Mouse (Mus musculus) limb, embryonic 11.5 days (tissue): ENCODE results near the gene Mia2. TPM values are rescaled to one million over a fixed set of nuclear protein-coding genes. Genes with fewer than 3 reads are reported as not detected.
"Not testable (repeated sequence)": the region's sequence is repeated elsewhere in the genome, so short reads cannot be mapped to it uniquely, and the experiment has no call there.

Experiments used
- ATAC-seq: fragments of 200-750 bp; cut with Nextera tagmentation; 2 replicates; pipeline ENCODE4 v1.8.0; 2017; ENCODE audit warnings: low read depth; ENCODE audit not compliant: insufficient number of reproducible peaks, low FRiP score, low TSS enrichment
- DNase-seq: peaks from one replicate; pipeline ENCODE4 v3.0.0-alpha.2; 2015; ENCODE audit warnings: low spot score
- H3K27ac ChIP-seq: fragments of 300-500 bp; sonication (generic); replicated peaks from 2 replicates; pipeline ENCODE4 v1.5.1; 2014; ENCODE audit warnings: low read depth, mild to moderate bottlenecking, low read length
- H3K27me3 ChIP-seq: fragments of 300-500 bp; sonication (generic); 2 replicates; pipeline ENCODE4 v1.6.1; 2014; ENCODE audit warnings: mild to moderate bottlenecking, low read length, mixed read lengths; ENCODE audit not compliant: control insufficient read depth, insufficient read depth
- H3K36me3 ChIP-seq: fragments of 300-500 bp; sonication (generic); 2 replicates; pipeline ENCODE4 v1.6.1; 2014; ENCODE audit warnings: mild to moderate bottlenecking, low read length, moderate library complexity, mixed read lengths; ENCODE audit not compliant: control insufficient read depth, insufficient read depth
- H3K4me1 ChIP-seq: fragments of 300-500 bp; sonication (generic); 2 replicates; pipeline ENCODE4 v1.6.1; 2014; ENCODE audit warnings: low read length, mixed read lengths; ENCODE audit not compliant: control insufficient read depth, insufficient read depth
- H3K4me2 ChIP-seq: fragments of 300-500 bp; sonication (generic); 2 replicates; pipeline ENCODE4 v1.6.1; 2014; ENCODE audit warnings: low read depth, mild to moderate bottlenecking, moderate library complexity; ENCODE audit not compliant: severe bottlenecking
- H3K4me3 ChIP-seq: fragments of 300-500 bp; sonication (generic); 2 replicates; pipeline ENCODE4 v1.5.1; 2014; ENCODE audit warnings: low read depth, low read length
- H3K9ac ChIP-seq: fragments of 300-500 bp; sonication (generic); 2 replicates; pipeline ENCODE4 v1.6.1; 2014; ENCODE audit warnings: mild to moderate bottlenecking, low read length
- H3K9me3 ChIP-seq: fragments of 300-500 bp; sonication (generic); 2 replicates; pipeline ENCODE4 v1.6.1; 2016; ENCODE audit warnings: low read length; ENCODE audit not compliant: control insufficient read depth
- WGBS: fragments of 180-500 bp; shearing (Covaris S2); extraction: QIAGEN DNeasy Blood & Tissue Kit; methylation state at CpG from one replicate; pipeline ENCODE4 v1.1.7; 2014; 5-methylcytosine and 5-hydroxymethylcytosine counted together
- polyA plus RNA-seq: library from polyadenylated mRNA; unstranded; fragments of >200 nt; fragmentation: Nextera tagmentation; extraction: Ambion mirVana; gene quantifications from 2 replicates; pipeline ENCODE4 v1.2.1, GENCODE M21; 2014

Gene Mia2
- polyA plus RNA-seq, result 65.9 and 73.3 TPM in 2 replicates

DNA sequence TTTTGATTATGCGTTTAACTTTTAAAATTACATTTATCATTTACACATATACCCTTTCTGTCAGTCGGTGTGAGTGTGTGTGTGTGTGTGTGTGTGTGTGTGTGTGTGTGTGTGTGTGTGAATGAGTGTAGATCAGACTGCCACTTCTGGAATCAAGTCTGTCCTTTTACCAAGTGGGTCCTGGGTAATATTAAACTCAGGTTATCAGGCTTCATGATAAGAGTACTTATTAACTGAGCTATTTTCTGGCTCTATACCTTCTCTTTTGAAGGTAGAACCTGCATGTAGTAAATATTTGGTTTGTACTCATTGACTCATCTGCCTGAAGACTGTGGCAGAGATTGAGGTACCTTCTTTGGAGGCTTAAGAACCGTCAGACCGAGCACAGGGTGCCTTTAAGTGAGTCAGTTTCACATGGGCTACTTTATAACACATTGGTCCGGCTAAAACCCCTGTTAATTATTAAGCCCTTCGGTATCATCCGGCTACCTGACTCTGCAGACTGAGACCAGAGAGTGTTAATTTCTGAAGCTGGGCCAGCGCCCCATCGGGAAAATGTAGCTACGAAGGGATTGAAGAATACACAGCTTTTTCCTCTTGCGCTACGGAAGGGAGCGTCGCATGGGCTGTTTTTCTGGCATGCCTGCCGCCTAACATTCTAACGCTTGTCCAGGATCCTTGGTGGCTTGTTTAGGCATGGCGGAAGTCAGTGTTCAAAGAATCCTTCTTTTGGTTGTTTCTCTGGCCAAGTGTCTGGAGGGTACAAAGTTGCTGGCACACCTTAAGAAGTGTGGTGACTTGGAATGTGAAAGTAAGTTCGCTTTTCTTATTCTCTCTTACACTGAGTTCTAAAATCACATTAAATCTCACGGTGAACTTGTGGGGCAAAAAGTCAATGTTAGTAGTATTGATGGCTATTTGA is at the start of gene Mia2:
Gene Mia2, plus strand, starts transcription at position 696 of the 922 bp plus-strand sequence.
- no peak within 1 kb of the TSS for H3K9ac ChIP-seq
- ATAC-seq (no peak), DNase-seq (no peak)
- H3K27ac ChIP-seq, result no peak within 1 kb of the TSS
- no peaks in the 10 kb centered on the region for H3K9me3 ChIP-seq
- no peak within 1 kb of the TSS for H3K4me2 ChIP-seq
- no peak within 1 kb of the TSS for H3K4me3 ChIP-seq
- no peaks in the 10 kb centered on the region for H3K36me3 ChIP-seq
- WGBS, result 87% methylated on average over 19 of the region's 19 CpGs
- no peaks in the 10 kb centered on the region for H3K27me3 ChIP-seq
- H3K4me1 ChIP-seq, result no peaks in the 10 kb centered on the region

DNA sequence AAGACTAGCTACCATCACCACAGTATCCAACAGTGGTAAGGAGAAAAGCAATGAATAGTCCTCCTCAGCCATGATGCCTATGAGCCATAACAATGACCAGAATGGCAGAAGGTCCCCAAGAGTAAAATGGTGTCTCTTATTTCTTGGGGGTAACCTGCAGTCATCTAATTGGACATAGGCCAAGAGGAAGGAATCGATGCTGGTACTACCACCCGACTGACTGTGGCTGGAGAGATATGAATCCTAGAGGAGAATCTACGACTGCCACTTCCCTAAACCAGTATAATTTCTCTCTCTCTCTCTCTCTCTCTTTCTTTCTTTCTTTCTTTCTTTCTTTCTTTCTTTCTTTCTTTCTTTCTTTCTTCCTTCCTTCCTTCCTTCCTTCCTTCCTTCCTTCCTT is 43.1 kb upstream of the Mia2 start:
- H3K4me2 ChIP-seq, result no peak overlapping the region

DNA sequence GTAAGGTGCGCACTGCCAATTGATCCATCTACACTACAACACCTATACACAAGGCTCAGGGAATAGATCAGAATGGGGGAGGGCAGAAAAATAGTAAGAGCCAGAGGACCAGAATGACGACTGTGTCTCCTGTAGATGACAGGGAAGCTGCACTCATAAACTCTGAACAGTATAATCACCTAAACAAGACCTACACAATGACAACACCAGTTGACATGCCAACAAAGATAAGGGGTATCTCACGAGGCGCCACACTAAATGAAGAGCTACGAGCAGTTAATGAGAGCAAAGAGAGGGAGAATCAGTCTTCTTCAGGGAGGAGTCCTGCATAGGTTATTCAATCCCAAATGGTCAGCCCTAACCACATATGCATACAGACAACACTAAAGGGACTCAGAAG is 42.4 kb upstream of the Mia2 start:
- no peak for DNase-seq
- ATAC-seq, result no peak
- WGBS, result 89% methylated on average over 5 of the region's 5 CpGs
- no peak overlapping the region for H3K27ac ChIP-seq
- no peaks in the 10 kb centered on the region for H3K27me3 ChIP-seq
- no peak overlapping the region for H3K4me2 ChIP-seq
- no peaks in the 10 kb centered on the region for H3K9me3 ChIP-seq
- no peak overlapping the region for H3K4me3 ChIP-seq
- no peaks in the 10 kb centered on the region for H3K4me1 ChIP-seq
- no peaks in the 10 kb centered on the region; the same call in 1 of the 2 replicates for H3K36me3 ChIP-seq
- H3K9ac ChIP-seq, result no peak overlapping the region

More for the DNA sequence above, 43.1 kb upstream of the Mia2 start:
- no peak for DNase-seq
- H3K4me3 ChIP-seq, result no peak overlapping the region
- no peaks in the 10 kb centered on the region for H3K9me3 ChIP-seq
- H3K4me1 ChIP-seq, result no peaks in the 10 kb centered on the region
- H3K36me3 ChIP-seq, result no peaks in the 10 kb centered on the region; the same call in 1 of the 2 replicates
- H3K9ac ChIP-seq, result no peak overlapping the region
- H3K27ac ChIP-seq, result no peak overlapping the region
- 98% methylated on average over 3 of the region's 3 CpGs for WGBS
- no peak for ATAC-seq
- no peaks in the 10 kb centered on the region for H3K27me3 ChIP-seq

DNA sequence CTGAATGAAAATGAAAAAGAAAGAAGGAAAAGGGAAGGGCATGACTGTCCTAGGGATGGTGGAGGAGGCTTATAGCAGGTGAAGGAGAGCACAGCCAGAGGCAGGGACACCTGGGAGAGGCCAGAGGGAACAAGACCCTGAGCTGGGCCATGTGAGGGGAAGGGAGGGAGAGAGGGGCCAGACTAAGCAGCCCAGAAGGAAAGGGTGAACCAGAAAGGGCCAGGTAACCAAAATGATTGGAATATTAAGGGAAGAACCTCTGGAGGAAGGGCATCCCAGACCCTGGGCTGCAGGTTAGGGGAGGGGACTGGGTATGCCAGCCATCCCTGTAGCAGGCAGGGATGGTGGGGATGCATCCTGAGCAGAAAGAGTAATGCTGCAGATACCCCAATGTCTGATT is 41.6 kb upstream of the Mia2 start:
- Histone ChIP-seq H3K4me3 (no peak overlapping the region), H3K36me3 (no peaks in the 10 kb centered on the region; the same call in 1 of the 2 replicates), H3K4me1 (no peaks in the 10 kb centered on the region), H3K9me3 (no peaks in the 10 kb centered on the region), H3K9ac (no peak overlapping the region), H3K27ac (no peak overlapping the region), H3K4me2 (no peak overlapping the region), H3K27me3 (no peaks in the 10 kb centered on the region)
- DNase-seq (no peak), ATAC-seq (no peak)

DNA sequence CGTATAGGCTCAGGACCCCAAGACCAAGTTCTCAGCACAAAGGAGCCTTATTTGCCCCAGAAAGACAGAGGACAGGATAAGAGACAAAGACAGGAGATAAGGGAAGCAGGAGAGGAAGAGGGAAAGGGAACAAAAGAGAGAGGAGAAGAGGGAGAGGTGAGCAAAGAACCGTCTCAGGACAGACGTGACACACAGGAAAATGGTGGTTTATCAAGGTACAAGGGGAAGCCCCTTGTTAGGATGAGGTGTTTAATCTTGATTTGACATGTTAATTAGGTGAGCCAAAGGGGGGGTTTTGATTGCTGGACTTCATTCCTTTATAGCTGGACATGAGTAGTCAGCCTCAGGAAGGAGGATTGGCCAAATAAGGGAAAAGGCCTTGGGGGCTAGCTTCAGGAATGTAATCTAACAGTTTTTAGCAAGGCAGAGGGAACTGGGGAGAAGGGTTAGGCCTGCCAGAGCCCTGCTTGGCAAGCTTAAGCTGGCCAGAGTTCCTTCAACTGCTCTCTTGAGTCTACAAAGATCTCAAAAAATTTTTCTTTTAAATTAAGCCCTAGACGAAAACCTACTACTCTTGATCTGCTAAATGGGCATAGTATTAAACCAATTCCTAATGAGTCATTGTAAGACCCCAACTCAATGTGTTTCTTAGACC is 40.3 kb upstream of the Mia2 start:
- 82% methylated on average over 4 of the region's 4 CpGs for WGBS
- no peak overlapping the region for H3K27ac ChIP-seq
- ATAC-seq (no peak), DNase-seq (no peak)
- peaks cover 2% of the 10 kb centered on the region; the same call in 1 of the 2 replicates for H3K4me1 ChIP-seq
- no peak overlapping the region for H3K9ac ChIP-seq
- H3K27me3 ChIP-seq, result no peaks in the 10 kb centered on the region
- no peak overlapping the region for H3K4me2 ChIP-seq
- no peaks in the 10 kb centered on the region for H3K9me3 ChIP-seq
- no peaks in the 10 kb centered on the region; the same call in 1 of the 2 replicates for H3K36me3 ChIP-seq
- no peak overlapping the region for H3K4me3 ChIP-seq

DNA sequence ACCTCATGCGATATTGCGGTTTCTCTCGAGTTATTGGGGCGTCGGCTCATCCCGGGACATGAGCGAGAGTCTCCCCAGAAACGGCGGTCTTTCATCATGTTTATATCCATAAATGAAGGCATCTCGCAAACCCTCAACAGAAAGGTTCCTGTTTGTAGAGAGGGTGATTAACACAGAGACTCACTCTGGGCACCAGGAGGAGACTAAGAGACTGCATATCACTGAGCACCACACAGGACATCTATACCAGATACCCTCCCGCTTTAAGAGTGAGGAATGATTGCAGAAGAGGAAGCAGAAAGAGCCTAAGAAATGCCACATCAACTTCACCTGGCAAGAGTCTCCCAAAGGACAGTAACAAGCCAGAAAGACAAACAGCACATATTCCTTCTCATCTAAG is 39.4 kb upstream of the Mia2 start:
- Histone ChIP-seq H3K9me3 (no peaks in the 10 kb centered on the region), H3K4me3 (no peak overlapping the region), H3K27me3 (no peaks in the 10 kb centered on the region), H3K27ac (no peak overlapping the region), H3K4me2 (no peak overlapping the region), H3K36me3 (no peaks in the 10 kb centered on the region; the same call in 1 of the 2 replicates), H3K9ac (no peak overlapping the region), H3K4me1 (peaks cover 2% of the 10 kb centered on the region; the same call in 1 of the 2 replicates)
- DNase-seq, result no peak
- WGBS, result 99% methylated on average over 11 of the region's 11 CpGs
- no peak for ATAC-seq

DNA sequence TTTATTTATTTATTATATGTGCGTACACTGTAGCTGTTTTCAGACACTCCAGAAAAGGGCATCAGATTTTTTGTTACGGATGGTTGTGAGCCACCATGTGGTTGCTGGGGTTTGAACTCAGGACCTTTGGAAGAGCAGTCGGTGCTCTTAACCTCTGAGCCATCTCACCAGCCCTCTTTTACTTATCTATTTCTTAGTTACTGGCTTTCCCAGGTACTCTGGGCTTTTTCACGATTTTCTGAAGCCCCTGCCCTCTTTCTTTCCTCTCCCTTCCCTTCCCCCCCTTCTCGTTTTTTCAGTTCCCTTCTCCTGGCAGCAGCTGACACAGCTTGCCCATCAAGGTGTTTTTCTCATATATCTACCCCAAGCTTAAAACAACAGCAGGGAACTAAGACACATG is 37.4 kb upstream of the Mia2 start:
- H3K9me3 ChIP-seq, H3K4me1 ChIP-seq, H3K4me3 ChIP-seq, H3K27me3 ChIP-seq, ATAC-seq, H3K4me2 ChIP-seq, H3K27ac ChIP-seq, H3K36me3 ChIP-seq, DNase-seq, H3K9ac ChIP-seq: not testable (repeated sequence)
- 91% methylated on average over 5 of the region's 5 CpGs for WGBS

DNA sequence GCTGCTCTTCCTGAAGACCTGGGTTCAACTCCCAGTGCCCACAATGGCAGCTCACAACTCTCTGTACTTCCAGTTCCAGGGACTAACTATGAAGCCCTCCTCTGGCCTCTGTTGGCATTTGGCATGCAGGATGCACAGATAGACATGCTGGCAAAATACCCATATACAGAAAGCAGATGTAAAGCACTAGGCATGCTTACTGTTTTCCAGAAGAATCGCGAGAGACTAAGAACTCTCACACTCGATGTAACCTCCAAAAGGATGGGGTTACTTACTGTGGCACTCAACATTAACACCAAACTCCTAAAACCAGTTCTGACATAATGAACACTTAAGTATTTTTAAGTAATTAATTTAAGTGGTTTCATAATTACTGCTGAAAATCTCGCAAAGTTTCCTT is 35.3 kb upstream of the Mia2 start:
- 73% methylated on average over 4 of the region's 4 CpGs for WGBS

More for the DNA sequence above, 35.3 kb upstream of the Mia2 start:
- Histone ChIP-seq H3K36me3 (no peaks in the 10 kb centered on the region), H3K4me3 (peak overlapping the region; percentile 85), H3K27me3 (no peaks in the 10 kb centered on the region), H3K9ac (peak overlapping the region; percentile 77), H3K4me2 (peak overlapping the region; percentile 63), H3K9me3 (no peaks in the 10 kb centered on the region), H3K27ac (no peak overlapping the region; the same call in 1 of the 2 replicates), H3K4me1 (peaks cover 2% of the 10 kb centered on the region; the same call in 1 of the 2 replicates)
- no peak for DNase-seq
- no peak for ATAC-seq
